Mouse (Mus musculus) midbrain, embryonic 15.5 days (tissue): ENCODE measurements around the gene Gm36245. TPM values are rescaled to one million over a fixed set of nuclear protein-coding genes. Genes with fewer than 3 reads are reported as not detected.
"Not testable (repeated sequence)": the region's sequence is repeated elsewhere in the genome, so short reads cannot be mapped to it uniquely, and the experiment has no call there.

ENCODE experiments used
- ATAC-seq: fragments of 200-750 bp; cut with Nextera tagmentation; replicated peaks from 2 replicates; pipeline ENCODE4 v1.8.0; 2017; ENCODE audit warnings: moderate TSS enrichment
- H3K27ac ChIP-seq: fragments of 300-500 bp; sonication (generic); 2 replicates; pipeline ENCODE4 v1.5.1; 2015; ENCODE audit warnings: mild to moderate bottlenecking, inconsistent platforms
- H3K27me3 ChIP-seq: fragments of 300-500 bp; sonication (generic); replicated peaks from 2 replicates; pipeline ENCODE4 v1.6.1; 2015; ENCODE audit warnings: inconsistent platforms
- H3K36me3 ChIP-seq: fragments of 300-500 bp; sonication (generic); replicated peaks from 2 replicates; pipeline ENCODE4 v1.6.1; 2015; ENCODE audit warnings: inconsistent platforms
- H3K4me1 ChIP-seq: fragments of 300-500 bp; sonication (generic); 2 replicates; pipeline ENCODE4 v1.6.1; 2015; ENCODE audit warnings: inconsistent platforms
- H3K4me2 ChIP-seq: fragments of 300-500 bp; sonication (generic); 2 replicates; pipeline ENCODE4 v1.6.1; 2015; ENCODE audit warnings: inconsistent platforms, mild to moderate bottlenecking, moderate library complexity
- H3K4me3 ChIP-seq: fragments of 300-500 bp; sonication (generic); 2 replicates; pipeline ENCODE4 v1.5.1; 2015; ENCODE audit warnings: mild to moderate bottlenecking, inconsistent platforms
- H3K9ac ChIP-seq: fragments of 300-500 bp; sonication (generic); 2 replicates; pipeline ENCODE4 v1.6.1; 2015; ENCODE audit warnings: mild to moderate bottlenecking, inconsistent platforms
- H3K9me3 ChIP-seq: fragments of 300-500 bp; sonication (generic); 2 replicates; pipeline ENCODE4 v1.6.1; 2016; ENCODE audit warnings: inconsistent platforms
- WGBS: fragments of 180-500 bp; shearing (Covaris S2); methylation state at CpG from one replicate; pipeline ENCODE4 v1.1.7; 2015; ENCODE audit warnings: mixed read lengths; 5-methylcytosine and 5-hydroxymethylcytosine counted together
- polyA plus RNA-seq: library from polyadenylated mRNA; unstranded; fragments of >200 nt; fragmentation: Nextera tagmentation; extraction: Ambion mirVana; gene quantifications from 2 replicates; pipeline ENCODE4 v1.2.1, GENCODE M21; 2015

Gene Gm36245
- polyA plus RNA-seq, 1 experiment from 2014 or later, result not detected

- ATAC-seq, H3K4me1 ChIP-seq, H3K9me3 ChIP-seq, H3K27ac ChIP-seq, H3K9ac ChIP-seq, H3K27me3 ChIP-seq, H3K4me3 ChIP-seq, H3K36me3 ChIP-seq, H3K4me2 ChIP-seq: not testable (repeated sequence)
- 92% methylated on average over 4 of the region's 4 CpGs for WGBS
Observed at GRCm38 (mm10) chr15:77626471-77626870, 27.4 kb downstream of the Gm36245 start.

DNA sequence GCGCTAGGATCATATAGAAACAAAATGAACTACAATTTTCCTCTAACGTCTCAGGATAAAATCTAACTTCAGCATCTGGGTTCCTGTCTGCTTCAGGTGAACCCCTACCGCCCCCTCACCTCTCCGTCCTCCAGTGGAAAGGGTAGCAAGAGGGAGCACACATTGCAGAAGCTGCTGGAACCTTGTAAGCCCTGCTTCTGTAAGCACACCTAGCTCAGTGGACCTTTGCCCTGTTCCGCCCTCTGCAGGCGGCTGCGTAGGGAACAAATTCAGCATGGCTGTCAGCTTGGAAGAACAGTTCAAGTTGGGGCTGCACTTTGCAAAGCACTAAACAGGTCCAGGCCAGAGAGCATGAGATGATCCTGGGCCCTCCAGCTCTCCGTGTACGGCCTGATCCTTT is 29.6 kb downstream of the Gm36245 start:
- H3K27ac ChIP-seq, H3K9ac ChIP-seq, H3K4me1 ChIP-seq, H3K36me3 ChIP-seq, H3K4me2 ChIP-seq, ATAC-seq, H3K9me3 ChIP-seq, H3K27me3 ChIP-seq, H3K4me3 ChIP-seq: not testable (repeated sequence)
- WGBS, result 58% methylated on average over 9 of the region's 9 CpGs

- not testable (repeated sequence) for ATAC-seq, H3K4me3 ChIP-seq, H3K9me3 ChIP-seq, H3K27me3 ChIP-seq, H3K4me2 ChIP-seq, H3K9ac ChIP-seq, H3K36me3 ChIP-seq, H3K27ac ChIP-seq, H3K4me1 ChIP-seq
- 77% methylated on average over 3 of the region's 3 CpGs for WGBS
Observed at GRCm38 (mm10) chr15:77629822-77630221, 30.8 kb downstream of the Gm36245 start.

DNA sequence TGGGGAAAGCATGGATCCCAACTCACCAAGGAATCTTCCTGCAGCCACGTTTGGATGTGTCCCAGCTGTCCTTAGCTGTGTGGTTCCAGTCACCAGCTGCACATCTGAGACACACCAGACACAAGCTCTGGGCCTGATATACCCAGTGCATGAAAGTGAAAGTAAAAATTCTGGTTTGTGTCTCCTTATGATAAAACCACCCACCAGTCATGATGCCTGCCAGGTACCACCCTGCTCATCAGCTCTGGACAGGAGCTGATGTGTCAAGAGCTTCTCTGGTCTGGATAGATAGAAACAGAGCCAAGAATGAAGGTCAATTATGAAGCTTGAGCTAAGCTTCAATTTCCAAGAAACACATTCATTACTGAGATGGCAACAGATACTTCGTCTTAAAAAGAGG is 44.1 kb downstream of the Gm36245 start, which contains the start of gene Apol11b:
TSS of gene Apol11b (minus strand) at position 111 of the 400 bp plus-strand sequence.
- not testable (repeated sequence) for H3K4me1 ChIP-seq, H3K9me3 ChIP-seq, H3K4me3 ChIP-seq, H3K9ac ChIP-seq, H3K36me3 ChIP-seq, H3K27ac ChIP-seq, H3K27me3 ChIP-seq, H3K4me2 ChIP-seq, ATAC-seq
- 69% methylated on average over 2 of the region's 2 CpGs for WGBS

DNA sequence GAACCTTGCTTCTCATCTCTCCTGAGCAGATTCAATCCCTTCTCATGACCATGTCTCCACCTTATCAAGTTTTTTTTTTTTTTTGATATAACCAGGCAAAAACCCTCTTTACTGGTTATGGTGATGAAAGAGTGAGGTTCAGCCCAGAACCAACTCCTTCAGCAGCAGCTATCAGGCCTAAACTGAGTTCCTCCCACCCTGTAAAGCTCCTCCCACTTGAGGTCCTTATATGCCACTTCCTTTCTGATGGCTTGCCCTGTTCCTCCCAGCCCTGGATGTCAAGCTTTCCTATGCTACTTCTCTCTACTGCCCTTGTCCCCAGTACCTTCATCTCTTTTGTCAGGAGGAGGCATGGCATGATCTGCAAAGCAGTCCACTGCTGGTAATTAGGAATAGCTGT is 52.1 kb downstream of the Gm36245 start:
- ATAC-seq, result not testable (repeated sequence)

More for the DNA sequence above, 52.1 kb downstream of the Gm36245 start:
- not testable (repeated sequence) for H3K36me3 ChIP-seq, H3K27ac ChIP-seq, H3K27me3 ChIP-seq, H3K4me2 ChIP-seq, H3K4me1 ChIP-seq, H3K4me3 ChIP-seq, H3K9me3 ChIP-seq, H3K9ac ChIP-seq

Other genes with a start within 250 kb of the Gm36245 start
- gene Apol7a, start 200.1 kb upstream of the Gm36245 start, polyA plus RNA-seq, result not detected in 2 replicates
- 0.14 and 0.15 TPM in 2 replicates for gene Apol9a, start 188.1 kb upstream of the Gm36245 start, polyA plus RNA-seq
- gene Apol7b, start 151.8 kb upstream of the Gm36245 start, polyA plus RNA-seq, result not detected in 2 replicates
- gene Apol10a, start 122.2 kb upstream of the Gm36245 start, polyA plus RNA-seq, result not detected in 2 replicates
- gene Apol11a, start 91.0 kb upstream of the Gm36245 start, polyA plus RNA-seq, result not detected in 2 replicates
- gene Apol7c, start 65.9 kb upstream of the Gm36245 start, polyA plus RNA-seq, result not detected in 2 replicates
- gene 1700025B11Rik, start 37.4 kb upstream of the Gm36245 start, polyA plus RNA-seq, result not detected in 2 replicates
- 0.15 and 0.17 TPM in 2 replicates for gene Apol10b, start 3.1 kb upstream of the Gm36245 start, polyA plus RNA-seq
- not detected in 2 replicates for gene Apol11b, start 44.0 kb downstream of the Gm36245 start, polyA plus RNA-seq
- gene Apol7e, start 99.6 kb downstream of the Gm36245 start, polyA plus RNA-seq, result not detected in 2 replicates
- gene Apol9b, start 129.8 kb downstream of the Gm36245 start, polyA plus RNA-seq, result not detected in 2 replicates
- 0.18 and 0.23 TPM in 2 replicates for gene Apol8, start 157.7 kb downstream of the Gm36245 start, polyA plus RNA-seq
- gene Myh9, start 242.9 kb downstream of the Gm36245 start, polyA plus RNA-seq, result 11.9 and 14.2 TPM in 2 replicates